Mouse (Mus musculus) monocyte, adult 5-6 weeks (primary cell): ENCODE measurements around the gene Sema3a. TPM values are rescaled to one million over a fixed set of nuclear protein-coding genes. Genes with fewer than 3 reads are reported as not detected.
"Not testable (repeated sequence)": the region's sequence is repeated elsewhere in the genome, so short reads cannot be mapped to it uniquely, and the experiment has no call there.

ENCODE experiments used
- ATAC-seq: fragments of 153-309, 156-312 bp; replicated peaks from 2 replicates; pipeline ENCODE4 v1.8.0; 2017; ENCODE audit warnings: mild to moderate bottlenecking; ENCODE audit not compliant: low TSS enrichment, insufficient number of reproducible peaks, severe bottlenecking, poor library complexity, low FRiP score
- total RNA-seq: library from RNA; stranded (forward); fragments of 200-1000, 200-491, 200-594 nt; gene quantifications from 3 replicates; pipeline ENCODE4 v1.2.3, GENCODE M21; 2017

Gene Sema3a
- total RNA-seq, 1 experiment from 2014 or later, result not detected

GRCm38 (mm10) chr5:13505839-13506499, 380.8 kb downstream of the Sema3a start:
- no peak for ATAC-seq

DNA sequence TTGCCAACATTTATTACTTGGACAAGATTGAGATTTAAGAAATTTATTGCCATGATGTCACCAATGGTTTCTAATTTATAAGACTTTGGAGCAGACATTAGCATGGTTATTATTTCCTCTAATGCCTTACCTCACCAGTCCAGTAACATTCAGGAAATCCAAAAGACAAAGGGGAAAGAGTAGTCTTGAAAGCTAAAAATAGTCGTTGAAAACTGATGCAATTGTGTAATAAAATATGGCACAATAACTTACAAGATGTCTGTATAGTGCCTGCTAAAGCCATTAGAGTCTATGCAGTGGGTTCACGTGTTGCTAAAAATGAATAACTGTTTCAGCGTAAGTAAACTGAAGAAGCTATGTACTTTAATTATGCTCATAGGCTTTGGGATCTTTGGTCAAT, 383.9 kb downstream of the Sema3a start:
- no peak for ATAC-seq

DNA sequence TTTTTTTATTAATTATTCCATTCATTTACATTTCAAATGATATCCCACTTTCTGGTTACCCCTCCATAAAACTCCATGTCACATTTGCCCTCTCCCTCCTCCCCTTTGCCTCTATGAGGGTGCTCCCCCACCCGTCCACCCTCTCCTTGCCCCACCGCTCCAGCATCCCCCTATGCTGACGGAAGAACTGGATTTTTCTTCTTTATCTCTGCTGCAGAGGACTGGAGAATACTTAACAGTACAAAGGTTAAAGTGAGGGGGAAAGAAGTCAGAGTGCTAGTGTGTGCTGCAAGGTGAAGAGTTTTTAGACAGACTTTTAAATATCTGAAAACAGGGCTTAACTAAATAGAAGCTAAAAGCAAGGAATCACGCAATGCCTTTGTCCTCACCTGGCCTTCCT, 391.8 kb downstream of the Sema3a start:
- ATAC-seq, result no peak

- no peak for ATAC-seq
These were observed 400.4 kb downstream of the Sema3a start for GRCm38 (mm10) chr5:13525597-13525996.

GRCm38 (mm10) chr5:13527037-13527464, 401.8 kb downstream of the Sema3a start:
- ATAC-seq, result no peak

DNA sequence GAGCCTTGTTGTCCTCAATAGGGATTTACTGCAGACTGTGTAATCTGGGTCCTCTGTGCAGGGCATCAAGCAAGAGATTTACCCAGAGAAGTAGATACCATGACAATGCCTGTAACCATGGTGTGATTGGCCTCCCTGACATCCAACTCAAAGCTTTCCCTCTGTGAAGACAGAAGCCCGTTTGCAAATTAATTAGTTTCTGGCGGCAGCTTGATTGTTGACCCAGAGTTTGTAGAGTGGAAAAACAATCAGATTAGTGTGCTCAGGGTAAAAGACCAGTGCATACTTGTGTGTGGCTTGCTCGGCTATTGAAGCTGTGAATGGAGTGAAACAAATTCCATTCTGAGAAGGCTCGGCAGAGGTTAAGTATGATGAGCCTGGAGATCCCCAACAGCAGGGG, 404.0 kb downstream of the Sema3a start:
- ATAC-seq, result no peak

GRCm38 (mm10) chr5:13547472-13548209, 422.4 kb downstream of the Sema3a start:
- no peak for ATAC-seq

DNA sequence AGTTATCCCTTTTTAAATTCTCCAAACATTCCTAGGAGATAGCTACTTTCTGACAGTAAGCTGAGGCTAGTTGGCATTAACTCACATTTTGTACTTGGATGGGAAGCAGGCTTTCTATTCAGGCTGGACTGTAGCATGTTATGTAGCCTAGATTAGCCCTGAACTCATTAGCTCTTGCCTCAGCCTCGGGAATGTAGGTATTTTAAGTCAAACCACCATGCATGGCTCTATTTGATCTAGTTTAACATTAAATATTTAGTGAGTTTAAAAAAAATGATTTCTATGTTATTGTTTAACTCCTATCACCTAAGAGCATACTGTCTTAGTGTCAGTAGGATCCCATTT, 423.0 kb downstream of the Sema3a start:
- ATAC-seq, result no peak

DNA sequence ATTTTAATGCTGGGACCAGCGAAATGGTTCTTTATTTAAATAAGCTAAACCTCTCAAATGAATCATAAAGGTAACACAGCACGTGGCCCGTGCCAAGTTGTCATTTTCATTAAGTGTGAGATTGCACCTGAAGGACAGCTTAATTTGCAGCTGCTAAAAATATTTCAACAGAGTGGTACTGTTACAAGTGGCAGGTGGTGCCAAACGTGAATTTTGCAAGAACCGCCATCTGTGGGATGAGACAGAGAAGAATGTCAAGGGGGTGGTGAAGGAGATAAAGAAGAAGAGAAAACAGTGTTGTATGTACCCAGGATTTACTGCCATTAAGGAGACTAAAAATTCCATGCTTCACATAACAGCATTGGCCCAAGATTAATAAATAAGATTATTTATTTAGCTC, 423.9 kb downstream of the Sema3a start:
- no peak for ATAC-seq

GRCm38 (mm10) chr5:13550953-13551352, 425.7 kb downstream of the Sema3a start:
- ATAC-seq, result no peak

DNA sequence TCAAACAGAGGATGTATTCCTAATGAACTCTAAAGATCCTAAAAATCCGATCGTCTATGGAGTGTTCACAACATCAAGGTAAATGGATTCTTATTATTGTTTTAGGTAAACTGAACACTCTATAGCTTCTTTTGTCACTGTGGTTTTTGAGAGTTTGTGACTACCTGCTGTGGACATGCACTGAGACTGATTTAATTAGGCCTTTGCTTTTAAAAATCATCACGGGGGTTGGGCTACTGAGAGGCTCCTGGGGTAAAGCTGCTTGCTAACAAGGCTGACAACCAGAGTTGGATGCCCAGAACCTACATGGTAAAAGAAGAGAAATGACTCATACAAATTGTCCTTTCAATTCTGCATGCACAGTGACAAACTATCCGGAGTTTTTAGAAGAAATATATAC, 432.0 kb downstream of the Sema3a start:
- ATAC-seq, result no peak

GRCm38 (mm10) chr5:13573867-13574266, 448.7 kb downstream of the Sema3a start:
- ATAC-seq, result no peak

DNA sequence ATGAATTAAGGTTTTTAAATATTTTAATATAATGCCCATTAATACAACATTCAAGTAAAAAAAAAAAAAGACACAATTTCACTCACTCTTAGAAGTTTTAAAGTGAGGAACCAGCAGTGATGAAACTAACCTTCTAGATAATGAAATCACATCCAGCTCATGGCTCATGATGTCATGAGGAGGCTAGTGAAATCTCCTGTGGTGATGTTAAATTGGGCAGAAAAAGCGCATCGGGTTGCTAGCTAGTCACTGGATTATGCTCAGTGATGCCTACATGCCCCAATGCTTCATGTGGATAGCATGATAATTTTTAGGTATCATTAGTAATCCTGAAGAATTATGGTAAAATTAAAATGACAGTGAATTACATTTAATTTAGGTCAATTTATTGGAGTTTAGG, 453.9 kb downstream of the Sema3a start:
- no peak for ATAC-seq

- ATAC-seq, result no peak
These were observed 460.5 kb downstream of the Sema3a start for GRCm38 (mm10) chr5:13585559-13586207.

DNA sequence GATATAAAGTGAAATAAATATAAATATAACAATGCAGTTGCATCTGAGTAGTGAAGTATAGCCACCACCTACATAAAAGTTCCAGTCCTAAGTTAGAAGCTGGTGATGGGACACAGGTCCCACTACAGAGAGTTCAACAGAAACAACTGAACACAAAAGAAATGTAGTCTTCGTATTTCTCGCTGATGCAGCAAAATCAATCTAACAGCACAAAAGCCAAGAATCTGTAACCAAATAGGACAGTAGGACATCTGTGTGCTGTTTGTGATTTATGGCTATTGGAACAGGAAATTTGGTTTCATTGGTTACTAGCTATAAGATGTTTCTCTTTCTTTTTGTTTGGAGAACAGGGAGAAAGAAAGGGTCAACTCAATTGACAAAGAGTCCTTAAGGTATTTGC, 469.2 kb downstream of the Sema3a start:
- no peak for ATAC-seq

DNA sequence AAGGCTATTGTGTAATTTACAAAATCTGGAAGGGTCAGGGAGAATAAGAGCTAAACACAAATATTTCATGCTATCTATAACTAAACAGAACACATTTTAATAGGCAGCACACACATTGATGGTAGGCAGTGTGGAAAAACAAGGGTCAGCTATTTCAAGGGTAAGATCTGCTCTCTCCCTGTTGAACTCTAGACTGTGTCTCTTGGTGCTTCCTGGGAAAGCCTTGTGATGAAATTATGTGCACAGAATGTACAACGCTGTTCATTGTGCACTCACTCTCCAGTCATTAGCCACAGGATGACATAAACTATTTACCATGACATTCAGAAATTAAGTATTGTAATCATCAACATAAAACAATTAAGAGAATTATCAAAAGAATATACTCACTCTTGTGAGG, 486.4 kb downstream of the Sema3a start:
- no peak for ATAC-seq

GRCm38 (mm10) chr5:13612088-13612487, 486.9 kb downstream of the Sema3a start:
- no peak for ATAC-seq

GRCm38 (mm10) chr5:13614575-13614974, 489.4 kb downstream of the Sema3a start:
- ATAC-seq, result not testable (repeated sequence)

DNA sequence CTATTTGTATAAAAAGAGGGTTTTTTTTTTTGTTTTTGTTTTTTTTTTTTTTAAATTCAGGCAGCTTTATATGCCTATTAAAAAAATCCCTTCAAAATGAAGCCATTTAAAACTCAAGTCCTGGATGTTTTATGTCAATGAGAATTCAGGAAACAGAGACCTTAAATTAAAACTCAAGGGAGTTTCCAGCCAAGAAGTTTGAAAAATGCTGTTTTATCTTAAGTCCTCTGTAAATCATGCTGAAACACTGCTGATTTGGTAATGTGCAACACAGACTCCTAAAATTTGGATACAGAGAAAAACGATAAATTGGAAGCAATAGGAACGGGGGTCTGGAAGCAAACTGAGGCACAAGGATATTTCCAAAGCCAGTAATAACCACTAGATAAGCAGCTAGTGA, 490.7 kb downstream of the Sema3a start:
- no peak for ATAC-seq

- no peak for ATAC-seq
These were observed 497.4 kb downstream of the Sema3a start for GRCm38 (mm10) chr5:13622578-13622977.
